Mouse (Mus musculus) gastrocnemius, postnatal 10 days (tissue): Measurements from ENCODE around the gene Acad9. TPM values are rescaled to one million over a fixed set of nuclear protein-coding genes. Genes with fewer than 3 reads are reported as not detected.
"Not testable (repeated sequence)": the region's sequence is repeated elsewhere in the genome, so short reads cannot be mapped to it uniquely, and the experiment has no call there.

Experiments
- DNase-seq: peaks from one replicate; pipeline ENCODE4 v3.0.0; 2021; ENCODE audit warnings: mixed read lengths
- total RNA-seq, 2 experiments: library from RNA; stranded (reverse); gene quantifications; 2 replicates each; pipeline ENCODE4 v1.2.3; 2021

The Acad9 gene
- total RNA-seq, 2 experiments from 2014 or later, result 22.8 to 26.1 TPM

DNA sequence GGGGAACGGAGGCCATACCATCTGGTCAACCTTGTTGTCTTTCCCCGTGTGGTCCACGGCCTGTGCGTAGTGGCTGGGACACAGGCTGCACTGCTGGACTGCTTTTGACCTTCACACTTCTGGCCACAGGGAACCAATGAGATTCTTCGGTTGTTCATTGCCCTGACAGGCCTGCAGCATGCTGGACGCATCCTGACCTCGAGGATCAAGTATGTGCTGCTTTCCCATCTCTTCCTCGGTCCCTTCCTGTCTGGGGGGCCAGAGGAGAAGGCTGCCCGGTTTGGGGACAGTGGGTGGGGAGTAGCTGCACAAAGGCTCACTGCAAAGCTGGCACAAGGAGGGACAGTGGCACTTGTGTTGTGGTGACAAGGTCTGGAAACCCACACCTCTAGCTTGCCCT lies 21.8 kb downstream of the Acad9 start:
- DNase-seq, result no peak

DNA sequence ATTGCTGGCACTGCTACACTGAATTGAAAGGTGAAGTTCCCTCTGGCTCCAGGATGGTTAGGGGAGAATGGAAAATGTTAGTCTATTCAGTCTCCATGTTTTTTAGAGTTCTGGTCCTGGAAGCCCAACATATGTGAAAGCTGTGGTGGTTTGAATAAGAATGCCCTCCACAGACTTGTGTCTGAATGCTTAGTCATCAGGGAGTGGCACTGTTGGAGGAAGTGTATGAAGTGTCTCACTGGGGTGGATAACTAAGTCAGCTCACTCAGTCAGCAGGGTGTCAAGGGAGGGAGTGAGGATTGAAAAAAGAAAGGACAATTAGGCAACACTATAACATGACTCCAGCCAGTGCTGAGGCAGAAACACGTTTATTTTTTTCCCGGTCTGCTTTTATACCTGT lies 29.6 kb downstream of the Acad9 start:
- DNase-seq, result no peak

GRCm38 (mm10) chr3:36116076-36116475 lies 50.3 kb downstream of the Acad9 start:
- no peak for DNase-seq

GRCm38 (mm10) chr3:36119684-36120548 lies 54.1 kb downstream of the Acad9 start:
- no peak for DNase-seq

GRCm38 (mm10) chr3:36126176-36126575 lies 60.4 kb downstream of the Acad9 start:
- DNase-seq, result not testable (repeated sequence)

DNA sequence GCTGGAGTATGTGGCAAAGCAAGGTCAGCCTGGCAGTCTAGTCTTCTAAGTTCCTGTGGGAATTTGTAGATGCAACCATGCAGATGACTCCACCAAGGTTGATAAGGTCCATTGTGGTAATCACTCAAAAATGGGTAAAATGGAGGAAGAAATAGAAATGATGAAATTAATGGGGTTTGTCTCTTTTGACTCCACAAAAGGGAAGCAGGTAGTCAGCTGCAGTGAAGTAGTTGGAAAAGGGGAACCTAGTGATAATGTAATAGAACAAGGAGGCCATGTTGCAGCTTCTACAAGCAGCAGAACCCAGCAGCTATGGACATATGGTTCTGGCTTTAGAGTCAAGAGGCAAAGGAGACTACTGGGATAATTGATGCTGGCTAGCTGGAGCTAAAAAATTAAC lies 70.4 kb downstream of the Acad9 start:
- DNase-seq, result no peak

GRCm38 (mm10) chr3:36137560-36137959 lies 71.8 kb downstream of the Acad9 start:
- no peak for DNase-seq

DNA sequence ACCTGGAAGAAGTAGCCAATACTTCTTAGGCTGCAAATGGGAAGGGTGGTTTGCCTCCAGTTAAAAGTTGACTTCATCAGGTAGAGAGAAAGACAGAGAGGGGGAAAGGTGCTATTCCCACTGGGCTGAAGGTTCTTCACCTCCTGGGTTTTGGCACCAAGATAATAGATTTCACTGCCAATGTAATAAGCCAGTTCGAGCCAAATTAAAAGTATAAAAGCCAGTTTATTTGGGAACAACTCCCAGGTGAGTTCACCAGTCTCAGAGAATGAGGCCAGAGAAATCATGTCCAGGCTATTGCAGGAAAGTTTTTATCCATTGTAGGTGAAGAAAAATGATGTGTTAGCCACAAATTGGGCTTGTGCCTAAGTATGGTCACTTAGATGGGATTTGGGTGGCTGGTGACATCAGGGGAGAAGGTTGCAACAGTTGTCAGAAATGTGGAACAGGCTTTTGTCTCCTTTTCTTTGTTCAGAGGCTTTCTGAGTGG lies 72.4 kb downstream of the Acad9 start:
- DNase-seq, result no peak

- no peak for DNase-seq
These were observed 73.2 kb downstream of the Acad9 start for GRCm38 (mm10) chr3:36138996-36139395.

Other genes with a start within 250 kb of the Acad9 start
- 10 to 100 TPM; 75.4 to 78.0 TPM for gene Dcun1d1, start 128.5 kb upstream of the Acad9 start, total RNA-seq
- gene Mccc1, start 65.3 kb upstream of the Acad9 start, total RNA-seq, result 10 to 100 TPM; 22.3 to 26.1 TPM
- not detected for gene Ccdc144b, start 12.4 kb upstream of the Acad9 start, total RNA-seq
- gene D3Ertd254e, start 85.0 kb downstream of the Acad9 start, total RNA-seq, result 1 to 10 TPM; 3.6 to 4.6 TPM
- gene Qrfpr, start 156.3 kb downstream of the Acad9 start, total RNA-seq, result not detected